Mouse (Mus musculus): Measurements from ENCODE around the gene Hcfc1r1.

Gene Hcfc1r1

GRCm38 (mm10) chr17:23719455-23719854, 46.1 kb downstream of the Hcfc1r1 start:
- DNase-seq (ENCODE audit: low read depth, low spot score): no peak

- DNase-seq (ENCODE audit: low read depth, low spot score): no peak
Measured at GRCm38 (mm10) chr17:23721886-23722285, 48.5 kb downstream of the Hcfc1r1 start.

- no peak for DNase-seq (ENCODE audit: low read depth, low spot score)
Measured at GRCm38 (mm10) chr17:23722376-23723125, 49.2 kb downstream of the Hcfc1r1 start, which contains the start of gene 1520401A03Rik. TSS of gene 1520401A03Rik (minus strand) at chr17:23722783.
